Mouse (Mus musculus) forebrain, embryonic 14.5 days (tissue): Measurements from ENCODE around the gene Olfr1302. TPM values are rescaled to one million over a fixed set of nuclear protein-coding genes. Genes with fewer than 3 reads are reported as not detected.

Source experiments
- ATAC-seq: fragments of 200-750 bp; cut with Nextera tagmentation; 2 replicates; pipeline ENCODE4 v1.8.0; 2017; ENCODE audit warnings: mild to moderate bottlenecking, moderate library complexity
- DNase-seq: peaks from one replicate; pipeline ENCODE4 v3.0.0-alpha.2; 2015; ENCODE audit warnings: low spot score
- H3K27ac ChIP-seq: fragments of 300-500 bp; sonication (generic); 2 replicates; pipeline ENCODE4 v1.5.1; 2014; ENCODE audit warnings: low read depth, mild to moderate bottlenecking, control low read depth, low read length, moderate library complexity
- H3K27me3 ChIP-seq: fragments of 300-500 bp; sonication (generic); replicated peaks from 2 replicates; pipeline ENCODE4 v1.6.1; 2014; ENCODE audit warnings: low read length, control low read depth, mixed read lengths; ENCODE audit not compliant: control insufficient read depth, insufficient read depth
- H3K36me3 ChIP-seq: fragments of 300-500 bp; sonication (generic); 2 replicates; pipeline ENCODE4 v1.6.1; 2014; ENCODE audit warnings: low read length, control low read depth; ENCODE audit not compliant: control insufficient read depth, insufficient read depth
- H3K4me1 ChIP-seq: fragments of 300-500 bp; sonication (generic); 2 replicates; pipeline ENCODE4 v1.6.1; 2014; ENCODE audit warnings: antibody characterized with exemption, low read length, control low read depth; ENCODE audit not compliant: control insufficient read depth, insufficient read depth
- H3K4me2 ChIP-seq: fragments of 300-500 bp; sonication (generic); 2 replicates; pipeline ENCODE4 v1.6.1; 2014; ENCODE audit warnings: mild to moderate bottlenecking, control low read depth, low read length
- H3K4me3 ChIP-seq: fragments of 300-500 bp; sonication (generic); 2 replicates; pipeline ENCODE4 v1.5.1; 2014; ENCODE audit warnings: low read depth, low read length, control low read depth
- H3K9ac ChIP-seq: fragments of 300-500 bp; sonication (generic); 2 replicates; pipeline ENCODE4 v1.6.1; 2014; ENCODE audit warnings: mild to moderate bottlenecking, low read length, control low read depth, moderate library complexity
- H3K9me3 ChIP-seq: fragments of 300-500 bp; sonication (generic); replicated peaks from 2 replicates; pipeline ENCODE4 v1.6.1; 2016; ENCODE audit warnings: low read length, control low read depth, mixed read lengths; ENCODE audit not compliant: control insufficient read depth
- WGBS: fragments of 180-500 bp; shearing (Covaris S2); extraction: QIAGEN DNeasy Blood & Tissue Kit; methylation state at CpG from one replicate; pipeline ENCODE4 v1.1.7; 2014; 5-methylcytosine and 5-hydroxymethylcytosine counted together
- polyA plus RNA-seq: library from polyadenylated mRNA; unstranded; fragments of >200 nt; fragmentation: Nextera tagmentation; extraction: Ambion mirVana; gene quantifications from 2 replicates; pipeline ENCODE4 v1.2.1, GENCODE M21; 2014

The Olfr1302 gene
- polyA plus RNA-seq = not detected in 2 replicates

DNA sequence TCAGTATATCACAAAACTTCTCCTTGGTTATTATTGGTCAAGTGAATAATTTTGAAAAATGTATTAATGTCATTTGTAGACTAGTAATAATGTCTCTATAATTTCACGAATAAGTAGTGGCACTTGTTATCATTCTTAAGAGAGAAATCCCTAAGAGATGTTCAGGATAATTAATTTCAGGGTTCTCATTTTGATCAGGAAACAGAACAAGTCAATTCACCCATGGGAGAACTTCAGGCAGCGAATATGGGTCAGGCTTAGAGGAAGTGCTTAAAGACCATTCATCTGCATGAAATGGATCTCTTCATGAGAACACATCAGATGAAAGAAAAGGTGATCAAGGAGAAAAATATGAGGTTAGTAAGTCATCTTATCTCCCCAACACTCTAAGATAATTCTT is at the start of gene Olfr1302:
Olfr1302 (plus strand) TSS at position 301 of the 400 bp plus-strand sequence.
- 79% methylated on average over 2 of the region's 2 CpGs for WGBS
- DNase-seq = no peak

DNA sequence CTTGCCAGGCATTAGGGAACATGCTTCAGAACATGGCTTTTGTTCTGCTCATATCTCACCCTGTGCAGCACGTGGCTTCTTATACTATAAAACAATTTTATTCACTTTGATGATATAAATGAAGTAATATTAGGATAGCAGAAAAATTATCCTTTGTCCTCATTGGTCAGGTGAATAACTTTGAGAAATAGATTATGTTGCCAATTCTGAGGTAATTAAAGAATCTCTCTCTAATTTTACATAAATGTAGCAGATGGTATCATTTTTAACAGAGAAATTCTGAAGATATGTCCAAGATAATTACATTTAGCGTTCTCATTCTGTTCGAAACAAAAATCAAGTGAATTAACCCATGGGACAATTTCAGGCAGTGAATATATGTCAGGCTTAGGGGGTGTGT is 26.5 kb upstream of the Olfr1302 start, which contains the start of gene Olfr1301:
Olfr1301 (plus strand) TSS at position 301 of the 400 bp plus-strand sequence.
- H3K9ac ChIP-seq = no peak within 1 kb of the TSS
- DNase-seq (no peak), ATAC-seq (no peak)
- 89% methylated on average over 3 of the region's 3 CpGs for WGBS
- no peak within 1 kb of the TSS for H3K4me3 ChIP-seq
- no peaks in the 10 kb centered on the region for H3K9me3 ChIP-seq
- H3K4me2 ChIP-seq = no peak within 1 kb of the TSS
- no peaks in the 10 kb centered on the region for H3K4me1 ChIP-seq
- no peaks in the 10 kb centered on the region for H3K27me3 ChIP-seq
- H3K27ac ChIP-seq = no peak within 1 kb of the TSS
- no peaks in the 10 kb centered on the region for H3K36me3 ChIP-seq

More for the DNA sequence above, at the start of gene Olfr1302:
- no peak for ATAC-seq
- Histone ChIP-seq H3K4me2 (no peak within 1 kb of the TSS), H3K9ac (no peak within 1 kb of the TSS), H3K36me3 (no peaks in the 10 kb centered on the region), H3K9me3 (no peaks in the 10 kb centered on the region), H3K4me3 (no peak within 1 kb of the TSS), H3K4me1 (no peaks in the 10 kb centered on the region), H3K27ac (no peak within 1 kb of the TSS), H3K27me3 (no peaks in the 10 kb centered on the region)

DNA sequence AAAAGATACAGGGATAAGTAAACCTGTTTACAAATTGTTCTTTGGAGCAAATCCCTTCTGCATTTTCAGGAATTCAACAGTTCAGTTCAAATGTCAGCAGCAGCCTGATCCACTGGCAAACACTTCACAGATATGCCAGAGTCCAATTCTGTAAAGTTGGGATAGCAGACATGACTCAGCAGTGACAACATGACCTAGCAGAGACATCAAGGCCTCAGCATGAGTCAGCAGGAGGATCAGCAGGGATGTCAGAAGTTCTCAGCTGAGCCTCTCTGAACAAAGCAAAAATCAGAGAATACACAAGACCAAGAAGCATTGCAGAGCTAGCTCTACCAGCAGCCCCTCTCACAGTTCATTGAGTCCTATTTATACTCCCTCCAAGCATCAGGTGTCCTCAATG is 35.7 kb downstream of the Olfr1302 start:
- no peaks in the 10 kb centered on the region for H3K27me3 ChIP-seq
- H3K4me3 ChIP-seq = no peak overlapping the region
- H3K36me3 ChIP-seq = no peaks in the 10 kb centered on the region
- H3K27ac ChIP-seq = no peak overlapping the region
- ATAC-seq (no peak), DNase-seq (no peak)
- no peak overlapping the region for H3K9ac ChIP-seq
- no peaks in the 10 kb centered on the region for H3K9me3 ChIP-seq
- H3K4me2 ChIP-seq = no peak overlapping the region
- no peaks in the 10 kb centered on the region for H3K4me1 ChIP-seq

DNA sequence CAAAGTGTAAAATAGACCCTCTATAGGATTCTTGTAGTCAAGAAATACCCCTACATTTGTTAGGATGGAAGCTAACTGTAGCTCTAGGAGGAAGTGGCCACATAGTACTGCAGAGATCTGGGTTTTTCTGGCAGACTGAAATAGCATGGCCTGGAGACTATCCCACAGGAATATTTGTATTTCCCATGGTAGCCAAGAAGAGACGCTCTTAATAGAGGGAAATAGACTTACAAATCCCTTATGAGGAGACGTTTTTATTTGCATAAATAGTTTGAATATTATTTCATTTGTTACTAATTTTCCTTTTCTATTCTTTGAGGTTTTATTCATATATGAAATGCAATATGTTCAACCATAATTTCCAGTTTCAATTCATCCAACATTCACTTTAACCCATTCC is 43.0 kb downstream of the Olfr1302 start, which contains the start of gene Olfr1303:
Olfr1303 (minus strand) TSS at position 101 of the 400 bp plus-strand sequence.
- no peak within 1 kb of the TSS for H3K27ac ChIP-seq
- H3K36me3 ChIP-seq = no peaks in the 10 kb centered on the region
- no peak within 1 kb of the TSS for H3K4me2 ChIP-seq
- no peak within 1 kb of the TSS for H3K9ac ChIP-seq
- DNase-seq = no peak
- ATAC-seq = no peak
- H3K4me1 ChIP-seq = no peaks in the 10 kb centered on the region
- WGBS = 91% methylated on average over 2 of the region's 2 CpGs
- H3K4me3 ChIP-seq = no peak within 1 kb of the TSS
- no peaks in the 10 kb centered on the region for H3K9me3 ChIP-seq
- no peaks in the 10 kb centered on the region for H3K27me3 ChIP-seq

Other genes with a start within 250 kb of the Olfr1302 start
- gene Olfr1294, start 237.1 kb upstream of the Olfr1302 start, polyA plus RNA-seq = not detected in 2 replicates
- gene Olfr1295, start 207.7 kb upstream of the Olfr1302 start, polyA plus RNA-seq = not detected in 2 replicates
- not detected in 2 replicates for gene Olfr1297, start 150.9 kb upstream of the Olfr1302 start, polyA plus RNA-seq
- gene Olfr1298, start 128.2 kb upstream of the Olfr1302 start, polyA plus RNA-seq = not detected in 2 replicates
- not detected in 2 replicates for gene Olfr1299, start 116.0 kb upstream of the Olfr1302 start, polyA plus RNA-seq
- gene Olfr1301, start 26.4 kb upstream of the Olfr1302 start, polyA plus RNA-seq = not detected in 2 replicates
- not detected in 2 replicates for gene Olfr1303, start 42.9 kb downstream of the Olfr1302 start, polyA plus RNA-seq
- not detected in 2 replicates for gene Olfr1305, start 99.7 kb downstream of the Olfr1302 start, polyA plus RNA-seq
- not detected in 2 replicates for gene Olfr1306, start 138.8 kb downstream of the Olfr1302 start, polyA plus RNA-seq
- gene Olfr1307, start 172.0 kb downstream of the Olfr1302 start, polyA plus RNA-seq = not detected in 2 replicates
- gene Olfr1308, start 187.5 kb downstream of the Olfr1302 start, polyA plus RNA-seq = not detected in 2 replicates
- gene Olfr1309, start 212.9 kb downstream of the Olfr1302 start, polyA plus RNA-seq = not detected in 2 replicates
- gene Olfr1310, start 235.3 kb downstream of the Olfr1302 start, polyA plus RNA-seq = not detected in 2 replicates
- gene Olfr1311, start 247.0 kb downstream of the Olfr1302 start, polyA plus RNA-seq = not detected in 2 replicates